Comparison of ENCODE assay signal across 9 mouse cellular contexts in genomic region chr11:94320969-94321930, GRCm38 (mm10). TPM values are rescaled to one million over a fixed set of nuclear protein-coding genes. Genes with fewer than 3 reads are reported as not detected.
DNase-seq lines count a peak whose midpoint lies in the region; ATAC-seq and TF ChIP-seq lines count a peak whose summit lies in the region.
"Had no signal": no experiment of that assay in that cellular context is flagged by ENCODE, and none has a peak within 500 bp of the region (broad histone marks: within the 10 kb centered on the region; RNA-seq: fewer than 3 reads in every experiment).

No protein-coding gene starts in this region.

- H3K27ac ChIP-seq in heart, adult 2 months, result peak overlapping the region; percentile 90
- H3K27ac ChIP-seq in heart, embryonic 16.5 days (ENCODE audit: low read length), result peak overlapping the region; percentile 98
- H3K27ac ChIP-seq in liver, embryonic 11.5 days (ENCODE audit: low read depth, low read length), result peak overlapping the region; percentile 96

- H3K4me2 ChIP-seq in heart, embryonic 16.5 days (ENCODE audit: low read depth, low read length), result peak overlapping the region; percentile 81
- H3K4me2 ChIP-seq in liver, embryonic 11.5 days, result peak overlapping the region; percentile 78

- under 1% methylated on average over 67 of the region's 67 CpGs for WGBS in heart, adult 2 months
- WGBS in heart, embryonic 16.5 days, result under 1% methylated on average over 67 of the region's 67 CpGs
- under 1% methylated on average over 67 of the region's 67 CpGs for WGBS in liver, embryonic 11.5 days

- no peak for TF ChIP-seq CTCF in heart, adult 2 months (IDR thresholded peaks at IDR 0.05)
- no peak for TF ChIP-seq CTCF in C2C12 (IDR thresholded peaks at IDR 0.05; ENCODE audit: control insufficient read depth, insufficient read depth, insufficient read length)

- 0 out of 2 replicates have a peak, but pooled peaks have one; percentile 18 for TF ChIP-seq EP300 in heart, adult 2 months (IDR thresholded peaks at IDR 0.05; ENCODE audit: insufficient read depth, low read depth, low read length)

- H3K36me3 ChIP-seq in heart, adult 2 months (ENCODE audit: control insufficient read depth, insufficient read depth, low read length), result peaks cover 35% of the 10 kb centered on the region
- H3K36me3 ChIP-seq in C2C12 (ENCODE audit: control insufficient read depth, insufficient read depth), result peaks cover 13% of the 10 kb centered on the region
- peaks cover 2% of the 10 kb centered on the region; the same call in 1 of the 2 replicates for H3K36me3 ChIP-seq in heart, embryonic 16.5 days (ENCODE audit: control insufficient read depth, insufficient read depth)
- H3K36me3 ChIP-seq in liver, embryonic 11.5 days (ENCODE audit: control insufficient read depth, insufficient read depth, low read length), result peaks cover 4% of the 10 kb centered on the region; the same call in 1 of the 2 replicates

- no peaks in the 10 kb centered on the region for H3K27me3 ChIP-seq in heart, adult 2 months (ENCODE audit: control insufficient read depth, insufficient read depth, low read length)
- no peaks in the 10 kb centered on the region for H3K27me3 ChIP-seq in C2C12 (ENCODE audit: control insufficient read depth, insufficient read depth, insufficient read length)
- H3K27me3 ChIP-seq in heart, embryonic 16.5 days (ENCODE audit: control insufficient read depth, insufficient read depth, low read length), result no peaks in the 10 kb centered on the region
- H3K27me3 ChIP-seq in liver, embryonic 11.5 days (replicated peaks; ENCODE audit: control insufficient read depth, insufficient read depth, low read length), result no peaks in the 10 kb centered on the region

- H3K9me3 ChIP-seq in heart, embryonic 16.5 days (replicated peaks; ENCODE audit: control insufficient read depth, low read length), result no peaks in the 10 kb centered on the region
- no peaks in the 10 kb centered on the region for H3K9me3 ChIP-seq in liver, embryonic 11.5 days (ENCODE audit: control insufficient read depth, low read length)

- peak; percentile 69 for ATAC-seq in heart, embryonic 16.5 days (replicated peaks; ENCODE audit: extremely low read depth, insufficient read depth, low FRiP score)
- ATAC-seq in liver, embryonic 11.5 days (replicated peaks; ENCODE audit: low FRiP score), result peak; percentile 62

- TF ChIP-seq POLR2A in heart, adult 2 months (IDR thresholded peaks at IDR 0.05; ENCODE audit: insufficient read depth, low read depth, low read length), result no peak

- H3K4me3 ChIP-seq in heart, adult 2 months, result peak overlapping the region; percentile 83
- H3K4me3 ChIP-seq in C2C12 (ENCODE audit: insufficient read depth, poor library complexity, severe bottlenecking), result peak overlapping the region; percentile 96
- H3K4me3 ChIP-seq in heart, embryonic 16.5 days (ENCODE audit: low read length), result peak overlapping the region; percentile 99
- peak overlapping the region; percentile 99 for H3K4me3 ChIP-seq in liver, embryonic 11.5 days (ENCODE audit: low read depth, low read length)

- intact Hi-C loops in heart, adult 2 months (cut with DNase I), result loop anchor here (5.0 kb wide), 1 partner anchor 109 kb away; the partner anchor contains the start of gene Tob1

- H3K79me2 ChIP-seq in heart, adult 2 months (replicated peaks; ENCODE audit: control insufficient read depth, insufficient read depth, low read length), result peaks cover 15% of the 10 kb centered on the region
- H3K79me2 ChIP-seq in C2C12 (ENCODE audit: control insufficient read depth, insufficient read depth), result peaks cover 55% of the 10 kb centered on the region

- H3K4me1 ChIP-seq in heart, adult 2 months (ENCODE audit: control insufficient read depth, insufficient read depth, low read length), result peaks cover 2% of the 10 kb centered on the region
- peaks cover 43% of the 10 kb centered on the region for H3K4me1 ChIP-seq in heart, embryonic 16.5 days (ENCODE audit: control insufficient read depth, insufficient read depth, low read length)
- H3K4me1 ChIP-seq in liver, embryonic 11.5 days (replicated peaks; ENCODE audit: control insufficient read depth, insufficient read depth, low read length), result peaks cover 33% of the 10 kb centered on the region

- peak overlapping the region; percentile 96 for H3K9ac ChIP-seq in heart, adult 2 months (ENCODE audit: low read depth, low read length)
- H3K9ac ChIP-seq in heart, embryonic 16.5 days (ENCODE audit: low read length), result peak overlapping the region; percentile 100
- peak overlapping the region; percentile 100 for H3K9ac ChIP-seq in liver, embryonic 11.5 days (ENCODE audit: low read depth, low read length)

- H3ac ChIP-seq in C2C12 (ENCODE audit: control insufficient read depth, insufficient read length, low read depth), result peak overlapping the region; percentile 98

- H3K79me3 ChIP-seq in C2C12 (ENCODE audit: low read depth), result peaks cover 52% of the 10 kb centered on the region

- DNase-seq in heart, adult 2 months, result no peak
- DNase-seq in heart, adult 11 months, result no peak
- peak; percentile 52 for DNase-seq in c-Kit-negative CD71-positive TER-119-positive erythroid progenitor cells, embryonic 14.5 days (ENCODE audit: low read depth, low spot score)
- peak; percentile 65 for DNase-seq in liver, embryonic 11.5 days (ENCODE audit: low spot score)
- DNase-seq in naive thymus-derived CD4-positive, alpha-beta T cell, adult 2 months (ENCODE audit: low read depth), result peak; percentile 50
- no peak for DNase-seq in thymus, postnatal 36 days

TF ChIP-seq in C2C12, 6 proteins besides CTCF, POLR2A, EP300 and RAD21:
- TF ChIP-seq FOSL1 (IDR thresholded peaks at IDR 0.05; ENCODE audit: insufficient read depth, low read length, poor library complexity, severe bottlenecking) (no peak), MYOD1 (IDR thresholded peaks at IDR 0.05; ENCODE audit: control insufficient read depth, insufficient read length, low read depth) (no peak), MAX (IDR thresholded peaks at IDR 0.05) (no peak), CEBPB (IDR thresholded peaks at IDR 0.05; ENCODE audit: low read depth) (no peak), USF1 (IDR thresholded peaks at IDR 0.05; ENCODE audit: low read depth) (no peak), MYOG (IDR thresholded peaks at IDR 0.05; ENCODE audit: control insufficient read depth, extremely low read depth, insufficient read length) (no peak)
TF ChIP-seq in C2C12: peak in this region for 0.

RNA-seq across cellular contexts. Expression of gene Luc7l3, which starts 0.5 kb away (rescaled TPM):
- total RNA-seq in heart, adult 2 months (2021), result 10 to 100 TPM; 32.1 to 36.0 TPM
- 8.1 and 17.2 TPM in 2 replicates for polyA plus RNA-seq in heart, adult 2 months (2012; rRNA removed)
- polyA plus RNA-seq in C2C12 (2012; fragmentation: generic; extraction: Trizol), result 21.3 TPM
- polyA plus RNA-seq in heart, embryonic 16.5 days (2015; fragmentation: Nextera tagmentation; extraction: Ambion mirVana), result 62.4 and 73.2 TPM in 2 replicates
- 90.6 and 97.6 TPM in 2 replicates for polyA plus RNA-seq in liver, embryonic 11.5 days (2014; fragmentation: Nextera tagmentation; extraction: Ambion mirVana)

RNA-seq across cellular contexts. Expression of gene Ankrd40, which starts 6.6 kb away (rescaled TPM):
- total RNA-seq in heart, adult 2 months (2021), result 100 to 1,000 TPM; 254 to 285 TPM
- 287 and 346 TPM in 2 replicates for polyA plus RNA-seq in heart, adult 2 months (2012; rRNA removed)
- 66.9 TPM for polyA plus RNA-seq in C2C12 (2012; fragmentation: generic; extraction: Trizol)
- 17.5 and 22.6 TPM in 2 replicates for polyA plus RNA-seq in heart, embryonic 16.5 days (2015; fragmentation: Nextera tagmentation; extraction: Ambion mirVana)
- 12.7 and 13.2 TPM in 2 replicates for polyA plus RNA-seq in liver, embryonic 11.5 days (2014; fragmentation: Nextera tagmentation; extraction: Ambion mirVana)

RNA-seq across cellular contexts. Expression of gene Gm21885, which starts 39.6 kb away (rescaled TPM):
- under 1 TPM; 0.30 to 0.44 TPM for total RNA-seq in heart, adult 2 months (2021)
- not detected in 2 replicates for polyA plus RNA-seq in heart, adult 2 months (2012; rRNA removed)
- polyA plus RNA-seq in C2C12 (2012; fragmentation: generic; extraction: Trizol), result not detected
- polyA plus RNA-seq in heart, embryonic 16.5 days (2015; fragmentation: Nextera tagmentation; extraction: Ambion mirVana), result not detected in 2 replicates
- polyA plus RNA-seq in liver, embryonic 11.5 days (2014; fragmentation: Nextera tagmentation; extraction: Ambion mirVana), result 0.40 TPM in 1 of 2 replicates, not detected in the other
- total RNA-seq: layer of hippocampus, postnatal 25 days had no signal

Comparison
In these comparisons a context has a peak if more than half of its experiments do, and no peak if none do; other contexts are left out.
1. DNase-seq: peak in c-Kit-negative CD71-positive TER-119-positive erythroid progenitor cells, embryonic 14.5 days (single experiment), liver, embryonic 11.5 days (single experiment) and naive thymus-derived CD4-positive, alpha-beta T cell, adult 2 months (single experiment); none in heart, adult 2 months (0 of 2), heart, adult 11 months (single experiment) and thymus, postnatal 36 days (0 of 2).
2. Peak in every context shown above with its lines, with median percentiles within 50 percentile points of each other: H3K27ac ChIP-seq, H3K4me3 ChIP-seq and H3K9ac ChIP-seq.